Mouse (Mus musculus): ENCODE measurements at regions not wholly inside any gene's neighbourhood (a gene's known extent, or its start where the extent isn't known, plus 50 kb on each side); places are given as distances from the start of the nearest gene placed in this dataset.
"Not testable (repeated sequence)": the region's sequence is repeated elsewhere in the genome, so short reads cannot be mapped to it uniquely, and the experiment has no call there.

- not testable (repeated sequence) for DNase-seq (ENCODE audit: low spot score)
These were observed 563.5 kb downstream of the Gm10330 start for GRCm38 (mm10) chr12:23216521-23216920.

- DNase-seq (ENCODE audit: low spot score) = peak; percentile 14
These were observed 590.5 kb downstream of the Gm10330 start for GRCm38 (mm10) chr12:23189546-23189945.

DNA sequence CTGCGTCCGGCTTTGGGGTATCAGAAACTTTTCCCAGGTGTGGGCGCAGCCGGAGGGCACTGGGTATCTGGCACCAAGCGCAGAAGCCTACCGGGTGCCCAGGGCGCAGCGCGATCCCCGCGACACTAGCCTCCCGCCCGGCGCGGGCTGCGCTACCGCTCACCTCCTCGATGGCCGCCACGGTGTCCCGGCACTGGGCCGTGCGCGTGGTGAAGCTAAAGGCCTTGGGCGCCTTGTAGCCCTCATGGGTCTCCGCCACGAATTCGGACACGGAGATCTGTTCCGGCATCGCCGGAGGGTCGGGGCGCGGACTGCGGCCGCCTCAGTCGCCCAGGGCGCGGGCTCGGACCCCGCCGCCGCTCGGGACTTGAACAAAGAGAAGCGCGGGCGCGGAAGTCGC is 591.0 kb downstream of the Gm10330 start:
- DNase-seq (ENCODE audit: low spot score) = not testable (repeated sequence)

Data from ovary, postnatal 36 days (tissue).